Mouse (Mus musculus) midbrain, embryonic 10.5 days (tissue): ENCODE measurements around the gene She. TPM values are rescaled to one million over a fixed set of nuclear protein-coding genes. Genes with fewer than 3 reads are reported as not detected.

Experiments
- DNase-seq: peaks from one replicate; pipeline ENCODE4 v3.0.0-alpha.2; 2017; ENCODE audit warnings: low spot score
- H3K27ac ChIP-seq: fragments of 300-500 bp; sonication (generic); replicated peaks from 2 replicates; pipeline ENCODE4 v1.5.1; 2016; ENCODE audit warnings: mild to moderate bottlenecking
- H3K27me3 ChIP-seq: fragments of 300-500 bp; sonication (generic); 2 replicates; pipeline ENCODE4 v1.6.1; 2016; ENCODE audit warnings: low read depth, mild to moderate bottlenecking; ENCODE audit not compliant: poor library complexity, severe bottlenecking
- H3K36me3 ChIP-seq: fragments of 300-500 bp; sonication (generic); 2 replicates; pipeline ENCODE4 v1.6.1; 2016; ENCODE audit warnings: mild to moderate bottlenecking, moderate library complexity
- H3K4me1 ChIP-seq: fragments of 300-500 bp; sonication (generic); 2 replicates; pipeline ENCODE4 v1.6.1; 2016
- H3K4me3 ChIP-seq: fragments of 300-500 bp; sonication (generic); 2 replicates; pipeline ENCODE4 v1.5.1; 2016; ENCODE audit warnings: mild to moderate bottlenecking, moderate library complexity
- H3K9me3 ChIP-seq: fragments of 300-500 bp; sonication (generic); replicated peaks from 2 replicates; pipeline ENCODE4 v1.6.1; 2016; ENCODE audit warnings: mild to moderate bottlenecking
- WGBS: fragments of 180-500 bp; shearing (Covaris S2); methylation state at CpG from one replicate; pipeline ENCODE4 v1.1.7; 2016; 5-methylcytosine and 5-hydroxymethylcytosine counted together
- polyA plus RNA-seq: library from polyadenylated mRNA; unstranded; fragments of >200 nt; fragmentation: Nextera tagmentation; extraction: Ambion mirVana; gene quantifications from 2 replicates; pipeline ENCODE4 v1.2.1, GENCODE M21; 2016

The She gene
- polyA plus RNA-seq, 1 experiment from 2014 or later = 2.0 TPM

DNA sequence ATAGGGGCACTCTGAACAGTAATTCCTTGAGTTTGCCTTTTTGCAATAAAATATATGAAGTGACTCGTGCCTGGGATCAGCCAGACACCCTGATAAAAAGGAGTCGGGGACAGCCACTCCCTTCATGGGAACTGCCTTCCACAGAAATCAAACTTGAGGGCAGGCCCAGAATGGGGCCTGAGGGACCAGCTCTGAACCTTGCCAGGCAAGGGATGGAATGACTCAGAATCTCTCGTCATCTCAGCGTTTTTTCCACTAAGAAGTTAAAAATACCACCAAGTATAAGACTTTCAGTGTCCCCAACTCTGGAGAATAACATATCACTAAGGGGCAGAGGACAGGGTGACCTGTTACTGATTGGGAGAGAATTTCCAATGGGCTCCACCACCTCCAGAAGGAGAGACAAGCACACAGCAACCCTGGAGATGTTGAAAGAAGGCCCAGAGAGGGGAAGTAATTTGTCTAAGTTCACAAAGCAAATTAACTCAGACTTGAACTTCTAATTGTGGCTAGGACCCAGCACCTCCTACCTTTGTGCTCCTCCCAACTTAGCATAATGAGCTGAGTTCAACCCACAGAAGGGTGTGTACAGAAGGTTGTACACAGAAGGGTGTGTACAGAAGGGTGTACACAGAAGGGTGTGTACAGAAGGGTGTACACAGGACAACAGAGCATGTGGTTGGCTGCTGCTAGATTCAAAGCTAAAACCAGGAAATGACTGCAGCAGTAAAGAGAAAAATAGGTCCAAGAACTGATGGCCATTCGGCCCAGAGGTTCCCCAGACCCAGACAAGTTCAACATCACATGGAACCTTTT, 49.1 kb downstream of the She start:
- Histone ChIP-seq H3K27ac (no peak overlapping the region), H3K27me3 (peaks cover 94% of the 10 kb centered on the region), H3K4me3 (no peak overlapping the region), H3K36me3 (no peaks in the 10 kb centered on the region), H3K4me1 (peaks cover 16% of the 10 kb centered on the region), H3K9me3 (no peaks in the 10 kb centered on the region)
- no peak for DNase-seq
- WGBS = 87% methylated on average over 5 of the region's 5 CpGs

DNA sequence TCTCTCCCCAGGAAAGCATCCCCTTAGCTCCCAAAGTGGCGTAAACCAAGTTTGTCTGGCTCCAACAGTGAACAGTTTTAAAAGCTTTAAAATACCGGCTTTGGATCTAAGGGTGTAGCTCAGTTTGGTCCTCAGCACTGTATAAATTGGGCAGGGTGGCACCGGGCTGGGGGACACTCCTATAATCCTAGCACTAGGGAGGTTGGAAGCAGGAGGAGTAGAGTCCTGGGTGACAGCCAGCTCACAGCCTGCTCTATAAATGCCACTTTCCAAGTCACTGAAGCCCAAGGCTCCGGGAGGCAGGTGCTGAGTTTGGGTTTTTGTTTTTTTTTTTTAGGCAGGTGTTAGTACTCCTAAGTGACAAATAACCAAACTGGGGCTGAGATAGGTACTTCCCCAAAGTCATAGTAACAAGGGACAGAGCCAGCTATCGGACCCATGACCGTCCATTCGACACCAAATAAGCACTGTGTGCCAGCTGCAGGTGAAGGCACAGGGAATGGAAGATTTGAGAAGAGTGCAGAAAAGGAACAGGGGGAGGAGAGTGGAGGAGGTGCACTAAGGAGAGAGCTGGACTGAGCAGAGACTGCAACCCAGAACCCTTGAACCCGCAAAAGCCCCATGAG, 51.5 kb downstream of the She start:
- H3K27ac ChIP-seq = no peak overlapping the region
- no peak for DNase-seq
- no peak overlapping the region for H3K4me3 ChIP-seq
- no peaks in the 10 kb centered on the region for H3K36me3 ChIP-seq
- H3K27me3 ChIP-seq = peaks cover 91% of the 10 kb centered on the region
- no peaks in the 10 kb centered on the region for H3K9me3 ChIP-seq
- 78% methylated on average over 8 of the region's 8 CpGs for WGBS
- peaks cover 12% of the 10 kb centered on the region for H3K4me1 ChIP-seq

DNA sequence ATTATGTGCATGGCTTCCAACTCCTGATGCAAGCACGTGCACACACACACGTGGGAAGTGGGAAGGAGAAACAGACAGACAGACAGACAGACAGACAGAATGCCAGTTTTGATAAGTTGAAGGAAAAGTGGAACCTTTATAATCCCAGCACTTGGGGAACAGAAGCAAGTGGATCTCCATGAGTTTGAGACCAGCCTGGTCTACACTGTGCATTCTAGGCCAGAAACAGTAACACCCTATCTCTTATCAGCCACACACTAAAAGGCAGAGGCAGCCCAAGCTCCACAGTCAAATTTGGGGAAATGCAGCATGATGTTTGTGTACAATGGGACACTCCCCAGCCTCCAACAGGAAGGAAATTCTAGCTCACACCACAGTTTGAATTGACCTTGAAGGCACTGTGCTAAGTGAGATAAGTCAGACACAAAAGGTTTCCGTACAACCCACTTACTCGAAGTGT, 52.4 kb downstream of the She start:
- WGBS = 90% methylated on average over 4 of the region's 4 CpGs
- Histone ChIP-seq H3K9me3 (no peaks in the 10 kb centered on the region), H3K27ac (no peak overlapping the region), H3K4me1 (peaks cover 2% of the 10 kb centered on the region), H3K4me3 (no peak overlapping the region), H3K36me3 (no peaks in the 10 kb centered on the region), H3K27me3 (peaks cover 82% of the 10 kb centered on the region)
- no peak for DNase-seq

DNA sequence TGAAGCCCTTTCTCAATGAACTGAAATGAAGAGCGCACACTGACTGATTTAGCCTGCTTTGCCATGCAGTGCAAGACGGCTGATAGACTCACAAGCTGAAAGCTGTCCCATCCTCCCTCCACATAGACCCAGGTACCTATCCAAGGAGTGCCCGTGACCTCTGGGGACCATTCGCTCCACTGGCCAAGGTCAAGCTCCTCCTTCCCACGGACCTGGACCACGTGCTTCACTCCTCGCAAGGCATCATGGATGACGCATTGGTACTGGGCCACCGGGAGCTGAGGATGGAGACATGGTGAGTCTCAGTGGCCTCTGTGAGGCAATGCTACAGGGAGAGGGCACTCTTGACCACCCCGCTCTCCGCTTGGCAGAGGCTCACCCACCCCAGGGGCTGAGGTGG, 54.6 kb downstream of the She start:
- Histone ChIP-seq H3K27ac (no peak overlapping the region), H3K4me3 (no peak overlapping the region), H3K4me1 (no peaks in the 10 kb centered on the region), H3K9me3 (no peaks in the 10 kb centered on the region), H3K27me3 (peaks cover 67% of the 10 kb centered on the region), H3K36me3 (no peaks in the 10 kb centered on the region)
- WGBS = 91% methylated on average over 11 of the region's 11 CpGs
- DNase-seq = no peak

DNA sequence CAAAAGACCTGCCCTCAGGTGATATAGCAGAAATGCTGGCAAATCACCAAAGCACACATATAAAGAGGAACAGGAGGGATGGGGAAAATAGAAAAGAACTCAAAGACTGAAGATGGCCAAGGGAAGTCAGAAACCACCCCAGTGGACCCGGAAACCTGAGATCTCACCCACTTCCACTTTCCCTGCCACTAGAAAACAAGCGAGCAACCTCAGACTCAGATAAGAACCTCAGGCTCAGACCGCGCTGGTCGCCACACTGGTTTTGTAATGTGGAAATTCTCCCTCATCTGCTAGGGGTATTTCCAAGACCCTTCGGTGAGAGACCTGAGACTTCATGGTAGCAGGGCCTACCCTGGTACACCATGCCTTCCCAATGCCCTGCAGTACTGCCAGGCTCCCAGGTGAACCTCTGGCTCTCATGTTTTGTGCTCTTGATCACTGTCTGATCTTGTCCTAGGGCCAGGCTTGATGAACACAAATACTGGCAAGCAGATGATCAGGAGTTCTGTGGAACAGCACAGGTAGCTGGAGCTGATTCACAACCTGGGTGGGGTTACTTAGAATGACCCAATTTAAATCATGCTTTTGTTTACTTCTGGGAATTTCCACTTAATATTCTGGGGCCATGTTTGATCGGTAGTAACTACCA, 56.5 kb downstream of the She start:
- Histone ChIP-seq H3K27me3 (peaks cover 48% of the 10 kb centered on the region), H3K4me1 (no peaks in the 10 kb centered on the region), H3K36me3 (no peaks in the 10 kb centered on the region), H3K4me3 (no peak overlapping the region), H3K9me3 (no peaks in the 10 kb centered on the region), H3K27ac (no peak overlapping the region)
- 90% methylated on average over 7 of the region's 7 CpGs for WGBS
- DNase-seq = no peak

DNA sequence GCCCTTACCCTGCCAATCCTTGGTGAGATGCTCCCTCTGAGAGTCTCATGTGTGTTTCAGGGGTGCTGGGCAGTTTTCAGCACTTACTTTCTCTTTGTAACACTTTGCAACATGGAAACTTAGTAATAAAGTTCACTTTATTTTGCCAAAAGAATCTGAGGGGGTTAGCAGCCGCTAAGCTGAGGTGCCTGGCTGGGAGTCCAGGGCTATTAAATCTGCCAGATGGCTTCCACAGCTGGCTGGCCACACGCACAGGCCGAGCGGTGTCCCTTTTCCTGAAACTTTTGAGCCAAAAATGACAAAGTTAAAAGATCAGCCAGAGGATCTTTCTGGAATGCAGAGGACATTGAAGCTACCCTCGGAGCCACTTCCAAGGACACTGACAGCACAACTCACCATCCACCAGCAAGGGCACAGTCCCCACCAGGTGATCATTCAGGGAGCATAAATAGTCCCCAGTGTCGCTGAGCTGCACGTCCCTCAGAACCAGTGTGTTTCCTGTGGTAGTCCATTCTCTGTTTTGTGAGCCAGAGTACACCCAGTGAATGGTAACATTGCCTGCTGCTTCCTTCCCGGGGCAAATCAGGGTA, 58.8 kb downstream of the She start:
- WGBS = 77% methylated on average over 8 of the region's 8 CpGs
- H3K27ac ChIP-seq = no peak overlapping the region
- H3K9me3 ChIP-seq = no peaks in the 10 kb centered on the region
- no peaks in the 10 kb centered on the region for H3K4me1 ChIP-seq
- no peak for DNase-seq
- H3K4me3 ChIP-seq = no peak overlapping the region
- peaks cover 28% of the 10 kb centered on the region for H3K27me3 ChIP-seq
- no peaks in the 10 kb centered on the region for H3K36me3 ChIP-seq

DNA sequence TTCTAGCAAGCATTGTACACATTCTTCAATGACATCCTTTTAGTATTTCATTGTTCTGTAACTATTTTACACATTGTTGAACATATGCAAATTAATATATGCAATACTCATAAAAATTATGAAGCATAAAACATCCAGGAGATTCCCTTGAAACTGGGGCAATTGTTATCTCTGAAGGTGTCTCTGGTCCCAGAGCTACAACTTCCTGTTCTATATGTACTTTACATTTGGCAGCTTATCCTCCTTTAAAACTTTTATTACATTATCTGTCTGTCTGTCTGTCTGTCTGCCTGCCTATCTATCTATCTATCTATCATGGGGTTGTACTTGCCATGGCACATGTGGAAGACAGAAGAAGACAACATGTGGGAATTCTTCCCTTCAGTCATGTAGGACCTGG, 60.5 kb downstream of the She start:
- H3K4me3 ChIP-seq = no peak overlapping the region
- H3K4me1 ChIP-seq = peaks cover 10% of the 10 kb centered on the region
- H3K27ac ChIP-seq = no peak overlapping the region
- no peaks in the 10 kb centered on the region for H3K9me3 ChIP-seq
- H3K27me3 ChIP-seq = peaks cover 10% of the 10 kb centered on the region
- no peaks in the 10 kb centered on the region for H3K36me3 ChIP-seq
- no peak for DNase-seq

DNA sequence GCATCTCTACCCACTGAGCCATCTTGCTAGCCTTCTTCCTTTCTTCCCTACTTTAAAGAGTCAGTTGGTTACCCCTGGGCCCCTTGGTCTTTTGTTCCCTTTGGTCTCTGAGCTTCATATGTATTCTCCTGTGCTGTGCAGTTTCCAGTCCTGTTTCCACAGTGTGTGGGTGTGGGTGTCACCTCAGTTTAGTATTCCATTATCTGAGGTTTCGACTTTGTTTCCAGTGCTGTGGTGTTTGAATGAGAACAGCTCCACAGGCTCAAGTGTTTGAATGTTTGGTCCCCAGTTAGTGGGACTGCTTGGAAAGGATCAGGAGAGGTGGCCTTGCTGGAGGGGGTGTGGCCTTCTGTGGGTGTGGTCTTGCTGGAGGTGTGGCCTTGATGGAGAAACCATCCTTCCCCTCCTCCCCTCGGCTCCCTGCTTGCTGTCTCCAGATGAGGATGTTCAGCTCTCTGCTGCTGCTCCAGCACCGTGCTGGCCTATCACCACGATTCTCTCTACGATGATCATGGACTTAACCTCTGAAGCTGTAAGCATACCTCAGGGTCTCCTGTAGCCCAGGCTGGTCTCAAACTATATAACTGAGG, 61.4 kb downstream of the She start:
- H3K27me3 ChIP-seq = peaks cover 10% of the 10 kb centered on the region; the same call in 1 of the 2 replicates
- no peak for DNase-seq
- WGBS = 82% methylated on average over 5 of the region's 5 CpGs
- no peaks in the 10 kb centered on the region for H3K36me3 ChIP-seq
- no peak overlapping the region for H3K4me3 ChIP-seq
- no peak overlapping the region for H3K27ac ChIP-seq
- no peaks in the 10 kb centered on the region for H3K9me3 ChIP-seq
- H3K4me1 ChIP-seq = peaks cover 17% of the 10 kb centered on the region

DNA sequence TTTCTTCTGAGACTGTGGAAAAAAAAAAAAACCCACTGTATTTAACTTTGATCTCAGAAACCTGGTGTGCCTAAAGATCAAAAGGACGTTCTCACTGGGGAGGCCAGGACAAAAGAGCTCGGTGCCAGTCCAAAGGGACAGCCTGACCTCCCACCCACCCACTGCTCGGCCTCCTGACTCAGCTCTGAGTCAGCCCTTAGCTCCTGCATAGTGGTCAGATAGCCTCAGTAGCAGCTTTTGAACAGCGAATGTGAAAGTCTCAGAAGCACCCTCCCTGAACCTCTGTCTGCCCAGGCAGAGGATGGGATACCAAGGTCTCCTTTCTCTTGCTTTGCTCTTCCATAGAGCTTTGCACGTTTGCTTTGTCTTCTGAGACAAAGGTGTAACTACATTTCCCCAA, 65.4 kb downstream of the She start:
- no peak for DNase-seq
- no peak overlapping the region for H3K27ac ChIP-seq
- H3K36me3 ChIP-seq = no peaks in the 10 kb centered on the region
- H3K9me3 ChIP-seq = no peaks in the 10 kb centered on the region
- peaks cover 11% of the 10 kb centered on the region for H3K27me3 ChIP-seq
- 21% methylated on average over 5 of the region's 5 CpGs for WGBS
- H3K4me1 ChIP-seq = peaks cover 23% of the 10 kb centered on the region
- H3K4me3 ChIP-seq = no peak overlapping the region

DNA sequence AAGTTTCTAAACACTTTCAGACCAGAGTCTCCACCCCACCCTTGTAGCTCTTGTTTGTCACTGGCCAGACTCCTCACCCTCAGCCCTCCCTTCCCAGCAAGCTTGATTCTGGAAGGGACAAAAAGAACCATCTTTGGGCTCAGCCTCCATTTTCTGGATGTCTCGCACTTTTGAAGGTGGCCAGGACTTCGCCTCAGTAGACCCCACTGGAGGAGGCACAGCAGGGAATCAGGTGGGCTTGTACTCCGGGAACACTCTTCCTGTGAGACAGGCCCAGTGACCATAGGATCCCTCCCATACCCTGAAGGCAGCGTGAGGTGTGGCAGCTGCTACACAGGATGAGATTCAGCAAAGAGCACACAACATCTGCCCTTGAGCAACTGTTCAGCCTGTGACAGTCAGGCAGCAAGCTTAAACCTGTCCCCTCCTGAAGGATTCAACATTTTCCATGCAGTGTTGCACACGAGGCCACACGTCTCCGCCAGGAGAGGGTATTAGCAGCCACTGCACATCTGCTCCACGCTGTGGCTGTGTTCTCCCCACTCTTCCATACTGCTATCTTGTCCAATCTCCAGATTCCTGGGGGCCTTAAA, 66.1 kb downstream of the She start:
- H3K4me3 ChIP-seq = no peak overlapping the region
- H3K36me3 ChIP-seq = no peaks in the 10 kb centered on the region
- DNase-seq = no peak
- no peak overlapping the region for H3K27ac ChIP-seq
- H3K4me1 ChIP-seq = peaks cover 23% of the 10 kb centered on the region
- H3K27me3 ChIP-seq = peaks cover 11% of the 10 kb centered on the region
- 82% methylated on average over 8 of the region's 8 CpGs for WGBS
- no peaks in the 10 kb centered on the region for H3K9me3 ChIP-seq

DNA sequence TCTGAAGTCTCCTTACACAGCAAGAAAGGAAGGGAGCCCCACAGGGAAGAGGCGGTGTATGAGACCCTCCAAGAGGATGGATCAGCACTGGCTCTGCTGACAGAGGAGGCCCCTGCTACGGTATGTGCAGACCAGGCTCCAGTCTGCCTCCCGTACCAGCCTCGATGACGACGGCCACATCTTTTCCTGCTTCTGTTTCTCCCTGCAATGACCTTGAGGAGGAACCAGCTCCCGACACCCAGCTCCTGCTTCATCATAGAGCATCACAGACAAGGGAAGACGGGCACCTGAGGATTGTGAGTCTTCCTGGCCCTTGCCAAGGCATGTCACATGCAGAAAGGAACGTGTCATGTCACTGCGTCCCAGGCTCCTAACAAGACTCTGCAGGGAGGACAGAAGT, 66.8 kb downstream of the She start:
- DNase-seq = no peak
- H3K4me3 ChIP-seq = no peak overlapping the region
- H3K4me1 ChIP-seq = peaks cover 23% of the 10 kb centered on the region
- no peaks in the 10 kb centered on the region for H3K9me3 ChIP-seq
- 84% methylated on average over 10 of the region's 10 CpGs for WGBS
- H3K27ac ChIP-seq = no peak overlapping the region
- H3K36me3 ChIP-seq = no peaks in the 10 kb centered on the region
- H3K27me3 ChIP-seq = peaks cover 11% of the 10 kb centered on the region

DNA sequence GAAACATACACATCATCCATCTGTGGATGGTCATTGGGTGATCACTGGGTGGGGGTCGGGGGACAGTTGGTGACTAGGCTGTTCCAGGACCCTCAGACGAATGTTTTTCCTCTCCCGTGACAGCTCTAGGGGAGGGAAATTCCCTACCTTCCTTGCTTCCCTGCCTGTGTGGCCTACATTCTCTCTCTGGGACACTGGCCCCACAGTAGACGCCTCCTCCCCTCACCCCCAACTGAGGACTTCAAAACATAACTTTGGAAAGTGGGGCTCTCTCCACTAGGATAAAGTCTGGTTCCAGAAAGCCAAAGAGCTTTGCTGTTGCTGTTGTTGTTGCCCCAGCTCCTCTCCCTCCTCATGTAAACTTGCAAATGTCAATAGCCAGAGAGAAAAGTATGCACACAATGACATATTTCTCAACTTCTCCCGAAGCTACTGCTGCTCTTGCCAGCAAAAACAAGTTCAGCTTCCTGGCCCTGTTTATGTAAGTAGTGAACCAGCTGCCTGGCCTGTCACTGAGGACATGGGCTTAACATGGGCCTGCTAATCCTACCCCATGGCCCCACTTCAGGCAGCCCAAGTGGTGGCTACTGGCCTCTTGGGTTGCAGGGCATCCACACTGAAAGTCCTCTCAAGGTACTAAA, 67.8 kb downstream of the She start:
- no peak for DNase-seq
- WGBS = 75% methylated on average over 5 of the region's 5 CpGs
- H3K9me3 ChIP-seq = no peaks in the 10 kb centered on the region
- peaks cover 23% of the 10 kb centered on the region for H3K4me1 ChIP-seq
- no peaks in the 10 kb centered on the region for H3K36me3 ChIP-seq
- peaks cover 11% of the 10 kb centered on the region for H3K27me3 ChIP-seq
- H3K27ac ChIP-seq = no peak overlapping the region
- no peak overlapping the region for H3K4me3 ChIP-seq
